Mouse (Mus musculus): ENCODE data around the gene Cdh23.

The Cdh23 gene

GRCm38 (mm10) chr10:60635568-60636295 is 60.6 kb downstream of the Cdh23 start:
- no peak for DNase-seq (ENCODE audit: low read depth)

- no peak for DNase-seq (ENCODE audit: low read depth)
These were observed 61.9 kb downstream of the Cdh23 start for GRCm38 (mm10) chr10:60634391-60634790.

- DNase-seq (ENCODE audit: low read depth): no peak
These were observed 70.2 kb downstream of the Cdh23 start for GRCm38 (mm10) chr10:60626086-60626485.

GRCm38 (mm10) chr10:60625511-60625910 is 70.8 kb downstream of the Cdh23 start:
- no peak for DNase-seq (ENCODE audit: low read depth)

- DNase-seq (ENCODE audit: low read depth): no peak
These were observed 71.3 kb downstream of the Cdh23 start for GRCm38 (mm10) chr10:60624945-60625344.

GRCm38 (mm10) chr10:60624217-60624708 is 72.0 kb downstream of the Cdh23 start:
- no peak for DNase-seq (ENCODE audit: low read depth)

GRCm38 (mm10) chr10:60622836-60623235 is 73.5 kb downstream of the Cdh23 start:
- no peak for DNase-seq (ENCODE audit: low read depth)

- DNase-seq (ENCODE audit: low read depth): peak; percentile 8
These were observed 74.7 kb downstream of the Cdh23 start for GRCm38 (mm10) chr10:60621470-60622170.

- peak; percentile 18 for DNase-seq (ENCODE audit: low read depth)
These were observed 80.4 kb downstream of the Cdh23 start for GRCm38 (mm10) chr10:60615898-60616297.

- peak; percentile 47 for DNase-seq (ENCODE audit: low read depth)
These were observed 83.4 kb downstream of the Cdh23 start for GRCm38 (mm10) chr10:60612893-60613292.

- DNase-seq (ENCODE audit: low read depth): no peak
These were observed 89.1 kb downstream of the Cdh23 start for GRCm38 (mm10) chr10:60607166-60607565.

GRCm38 (mm10) chr10:60606661-60607060 is 89.6 kb downstream of the Cdh23 start:
- DNase-seq (ENCODE audit: low read depth): no peak

- no peak for DNase-seq (ENCODE audit: low read depth)
These were observed 94.1 kb downstream of the Cdh23 start for GRCm38 (mm10) chr10:60602235-60602634.

- DNase-seq (ENCODE audit: low read depth): no peak
These were observed 101.1 kb downstream of the Cdh23 start for GRCm38 (mm10) chr10:60595166-60595565.

- DNase-seq (ENCODE audit: low read depth): no peak
These were observed 103.3 kb downstream of the Cdh23 start for GRCm38 (mm10) chr10:60592881-60593575.

- DNase-seq (ENCODE audit: low read depth): no peak
These were observed 105.0 kb downstream of the Cdh23 start for GRCm38 (mm10) chr10:60591281-60591680.

GRCm38 (mm10) chr10:60590241-60590640 is 106.0 kb downstream of the Cdh23 start:
- no peak for DNase-seq (ENCODE audit: low read depth)

GRCm38 (mm10) chr10:60585691-60586090 is 110.6 kb downstream of the Cdh23 start:
- DNase-seq (ENCODE audit: low read depth): no peak

GRCm38 (mm10) chr10:60582956-60583355 is 113.3 kb downstream of the Cdh23 start:
- no peak for DNase-seq (ENCODE audit: low read depth)

GRCm38 (mm10) chr10:60580666-60581065 is 115.6 kb downstream of the Cdh23 start:
- no peak for DNase-seq (ENCODE audit: low read depth)

- DNase-seq (ENCODE audit: low read depth): no peak
These were observed 117.4 kb downstream of the Cdh23 start for GRCm38 (mm10) chr10:60578738-60579538.
